16 mouse cellular contexts compared by ENCODE assay signal in genomic region chr9:108227911-108228649, GRCm38 (mm10). TPM values are rescaled to one million over a fixed set of nuclear protein-coding genes. Genes with fewer than 3 reads are reported as not detected.
DNase-seq lines count a peak whose midpoint lies in the region; ATAC-seq lines count a peak whose summit lies in the region.
"Had no signal": no experiment of that assay in that cellular context is flagged by ENCODE, and none has a peak within 500 bp of the region (broad histone marks: within the 10 kb centered on the region; RNA-seq: fewer than 3 reads in every experiment).

No protein-coding gene starts in this region.

- no peak for DNase-seq in heart, embryonic 10.5 days (ENCODE audit: low spot score)
- no peak for DNase-seq in heart, adult 11 months
- no peak for DNase-seq in kidney, adult 11 months
- DNase-seq in R1 (ENCODE audit: low read depth, low spot score) (peak; percentile 50), MN1 (ENCODE audit: low spot score) (no peak)
- peak; percentile 54 for DNase-seq in embryo, embryonic 10.5 days (ENCODE audit: low spot score)
- DNase-seq: cerebellum, adult 9-10 months; gastrocnemius, postnatal 10 days; heart, postnatal 4 days; left cerebral cortex, postnatal 4 days; liver, embryonic 13.5 days; lung, postnatal 14 days; thymus, adult 18-20 months had no signal

- H3K36me3 ChIP-seq in heart, embryonic 10.5 days = peaks cover 21% of the 10 kb centered on the region; the same call in 1 of the 2 replicates
- H3K36me3 ChIP-seq in kidney, embryonic 14.5 days (ENCODE audit: control insufficient read depth, insufficient read depth, low read length) = no peaks in the 10 kb centered on the region
- H3K36me3 ChIP-seq: liver, embryonic 13.5 days had no signal

- H3K9me3 ChIP-seq in heart, embryonic 10.5 days = no peaks in the 10 kb centered on the region
- no peaks in the 10 kb centered on the region for H3K9me3 ChIP-seq in kidney, embryonic 14.5 days (ENCODE audit: control insufficient read depth, low read length)
- H3K9me3 ChIP-seq: forebrain, embryonic 15.5 days; liver, embryonic 13.5 days had no signal

- H3K27ac ChIP-seq in heart, embryonic 10.5 days = peak overlapping the region; percentile 52; the same call in 1 of the 2 replicates
- peak overlapping the region; percentile 60; the same call in 1 of the 2 replicates for H3K27ac ChIP-seq in kidney, embryonic 14.5 days (ENCODE audit: low read depth, low read length)
- H3K27ac ChIP-seq: forebrain, embryonic 15.5 days; liver, embryonic 13.5 days had no signal

- no peak overlapping the region for H3K9ac ChIP-seq in kidney, embryonic 14.5 days (ENCODE audit: low read depth, low read length)
- H3K9ac ChIP-seq: forebrain, embryonic 15.5 days; liver, embryonic 13.5 days had no signal

- peak; percentile 74 for ATAC-seq in kidney, embryonic 14.5 days (ENCODE audit: low FRiP score, low TSS enrichment)
- ATAC-seq: forebrain, embryonic 15.5 days had no signal

- no peak overlapping the region for H3K4me2 ChIP-seq in kidney, embryonic 14.5 days (replicated peaks; ENCODE audit: low read depth, low read length)
- H3K4me2 ChIP-seq: forebrain, embryonic 15.5 days; liver, embryonic 13.5 days had no signal

- H3K27me3 ChIP-seq in heart, embryonic 10.5 days (ENCODE audit: insufficient read depth, poor library complexity, severe bottlenecking) = no peaks in the 10 kb centered on the region
- H3K27me3 ChIP-seq in kidney, embryonic 14.5 days (ENCODE audit: control insufficient read depth, insufficient read depth, low read length) = no peaks in the 10 kb centered on the region
- H3K27me3 ChIP-seq: forebrain, embryonic 15.5 days; liver, embryonic 13.5 days had no signal

- no peak overlapping the region for H3K4me3 ChIP-seq in heart, embryonic 10.5 days
- H3K4me3 ChIP-seq in kidney, embryonic 14.5 days (ENCODE audit: low read length) = no peak overlapping the region
- H3K4me3 ChIP-seq: erythroblast, embryonic 14.5 days; forebrain, embryonic 15.5 days; liver, embryonic 13.5 days had no signal

- 58% methylated on average over 2 of the region's 2 CpGs for WGBS in heart, embryonic 10.5 days
- WGBS in kidney, embryonic 14.5 days = 13% methylated on average over 2 of the region's 2 CpGs

- H3K4me1 ChIP-seq in heart, embryonic 10.5 days = peaks cover 21% of the 10 kb centered on the region
- peaks cover 8% of the 10 kb centered on the region; the same call in 1 of the 2 replicates for H3K4me1 ChIP-seq in kidney, embryonic 14.5 days (ENCODE audit: control insufficient read depth, insufficient read depth, low read length)
- H3K4me1 ChIP-seq: forebrain, embryonic 15.5 days had no signal

RNA-seq across cellular contexts. Expression of gene Dag1, which starts 35.7 kb away (rescaled TPM):
- 128 and 197 TPM in 2 replicates for polyA plus RNA-seq in heart, embryonic 10.5 days (2016; fragmentation: Nextera tagmentation; extraction: Ambion mirVana)
- 60.7 and 129 TPM in 2 replicates for polyA plus RNA-seq in kidney, embryonic 14.5 days (2014; fragmentation: Nextera tagmentation; extraction: Ambion mirVana)

RNA-seq across cellular contexts. Expression of gene Bsn, which starts 37.9 kb away (rescaled TPM):
- 1.3 and 1.4 TPM in 2 replicates for polyA plus RNA-seq in heart, embryonic 10.5 days (2016; fragmentation: Nextera tagmentation; extraction: Ambion mirVana)
- 0.76 and 0.77 TPM in 2 replicates for polyA plus RNA-seq in kidney, embryonic 14.5 days (2014; fragmentation: Nextera tagmentation; extraction: Ambion mirVana)

Comparison
In these comparisons a context has a peak if more than half of its experiments do, and no peak if none do; other contexts are left out.
1. DNase-seq: peak in R1 (single experiment) and embryo, embryonic 10.5 days (single experiment); none in heart, embryonic 10.5 days (single experiment), heart, adult 11 months (single experiment), kidney, adult 11 months (single experiment) and MN1 (single experiment).